Mouse (Mus musculus) E14TG2a.4 (cell line): ENCODE data around the gene Evi2a.

Experiments used
- CTCF ChIP-seq: conservative IDR thresholded peaks from 2 replicates; pipeline ENCODE4 v1.5.1; 2014; ENCODE audit warnings: low read length
- POU5F1 ChIP-seq: IDR thresholded peaks from 2 replicates; pipeline ENCODE4 v1.6.1; 2014; ENCODE audit warnings: low read length, borderline replicate concordance

DNA sequence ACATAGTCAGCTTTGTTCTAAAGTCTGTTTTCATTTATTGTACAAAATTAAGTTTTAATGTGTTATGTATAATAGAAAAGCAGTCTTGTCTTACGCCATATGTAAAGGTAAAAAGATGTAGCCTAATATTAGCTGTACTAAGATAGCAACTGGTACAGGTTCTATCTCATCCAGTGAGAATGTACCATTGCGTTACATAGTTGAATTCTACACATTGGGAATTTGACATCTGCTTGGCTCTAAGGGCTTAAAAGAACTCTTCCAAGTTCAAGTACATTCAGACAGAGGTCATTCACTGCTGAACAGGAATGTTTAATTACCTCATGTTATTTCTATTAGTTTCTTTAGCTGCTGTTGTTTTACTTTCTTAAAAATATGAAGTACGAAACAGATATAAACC, 3.9 kb downstream of the Evi2a start:
- TF ChIP-seq CTCF: no peak
- no peak for TF ChIP-seq POU5F1
